Mouse (Mus musculus): ENCODE data around the gene Enox1.

GRCm38 (mm10) chr14:77473501-77473900, 316.9 kb downstream of the Enox1 start:
- TF ChIP-seq CTCF (IDR thresholded peaks at IDR 0.05; ENCODE audit: low read depth, low read length) (no peak), POLR2A (IDR thresholded peaks at IDR 0.05; ENCODE audit: borderline replicate concordance, low read depth, low read length) (no peak)
